Mouse (Mus musculus): ENCODE data around the gene F830045P16Rik.

GRCm38 (mm10) chr2:129585904-129586514 lies 49.6 kb upstream of the F830045P16Rik start:
- TF ChIP-seq CTCF (IDR thresholded peaks at IDR 0.05; ENCODE audit: low read depth), result no peak
- TF ChIP-seq EP300 (optimal IDR thresholded peaks at IDR 0.05), result no peak

Data from stomach, postnatal 0 days (tissue).